Mouse (Mus musculus): ENCODE measurements around the gene Inpp5a.
"Not testable (repeated sequence)": the region's sequence is repeated elsewhere in the genome, so short reads cannot be mapped to it uniquely, and the experiment has no call there.

- TF ChIP-seq CTCF (IDR thresholded peaks at IDR 0.05; ENCODE audit: borderline replicate concordance, extremely low read depth, insufficient read depth, insufficient read length); POLR2A (IDR thresholded peaks at IDR 0.05; ENCODE audit: borderline replicate concordance, extremely low read depth, insufficient read depth, insufficient read length, poor library complexity, severe bottlenecking): not testable (repeated sequence)
These were observed 46.0 kb downstream of the Inpp5a start for GRCm38 (mm10) chr7:139434931-139435330.

Data from brain, embryonic 14.5 days (tissue).